30 mouse cellular contexts compared by ENCODE assay signal in genomic region chr5:138689254-138689653, GRCm38 (mm10).
DNase-seq lines count a peak whose midpoint lies in the region; ATAC-seq and TF ChIP-seq lines count a peak whose summit lies in the region.
"Had no signal": no experiment of that assay in that cellular context is flagged by ENCODE, and none has a peak within 500 bp of the region (broad histone marks: within the 10 kb centered on the region; RNA-seq: fewer than 3 reads in every experiment).

No protein-coding gene starts in this region.

- H3K27me3 ChIP-seq in heart, postnatal 0 days (ENCODE audit: control insufficient read depth, insufficient read depth, low read length): no peaks in the 10 kb centered on the region
- no peaks in the 10 kb centered on the region for H3K27me3 ChIP-seq in heart, embryonic 12.5 days (replicated peaks)
- peaks cover 9% of the 10 kb centered on the region for H3K27me3 ChIP-seq in megakaryocyte, embryonic 14.5 days (replicated peaks)
- H3K27me3 ChIP-seq: midbrain, embryonic 13.5 days; neural tube, embryonic 12.5 days had no signal

- ATAC-seq in heart, postnatal 0 days (ENCODE audit: insufficient read depth, low read depth): no peak
- ATAC-seq in heart, embryonic 12.5 days (ENCODE audit: insufficient number of reproducible peaks, low FRiP score): no peak
- no peak for ATAC-seq in megakaryocyte, adult 5-6 weeks (ENCODE audit: poor library complexity, severe bottlenecking)
- ATAC-seq in neutrophil, adult 5-6 weeks (ENCODE audit: extremely low read depth, insufficient number of reproducible peaks, low FRiP score, poor library complexity, severe bottlenecking): 0 out of 2 replicates have a peak, but pooled peaks have one; percentile 16
- ATAC-seq: activated CD4-positive, CD25-positive, alpha-beta regulatory T cell, adult 4 months; intestine, postnatal 0 days; midbrain, embryonic 13.5 days had no signal

- DNase-seq in heart, postnatal 0 days (ENCODE audit: low spot score): no peak
- peak; percentile 75 for DNase-seq in brain, embryonic 14.5 days (ENCODE audit: low read depth)
- DNase-seq: adrenal gland, adult 2 months; adrenal gland, postnatal 36 days; B cell, adult 2 months; cerebellum, adult 2 months; cerebellum, postnatal 36 days; gastrocnemius, postnatal 25 days; heart, adult 11 months; heart, postnatal 4 days; kidney, adult 9 months; kidney, postnatal 10 days; layer of hippocampus, postnatal 36 days; left cerebral cortex, postnatal 4 days; liver; lung, adult 2 months; lung, postnatal 10 days; retina, postnatal 1 day; right cerebral cortex, postnatal 14 days; thymus, postnatal 4 days had no signal

- no peak overlapping the region for H3K27ac ChIP-seq in heart, postnatal 0 days (ENCODE audit: low read depth)
- H3K27ac ChIP-seq in heart, embryonic 12.5 days (ENCODE audit: poor library complexity, severe bottlenecking): no peak overlapping the region
- H3K27ac ChIP-seq: liver, embryonic 14.5 days; midbrain, embryonic 13.5 days; neural tube, embryonic 12.5 days had no signal

- no peak for TF ChIP-seq CTCF in heart, postnatal 0 days (IDR thresholded peaks at IDR 0.05; ENCODE audit: low read depth)
- no peak for TF ChIP-seq CTCF in brain, embryonic 14.5 days (IDR thresholded peaks at IDR 0.05; ENCODE audit: borderline replicate concordance, extremely low read depth, insufficient read depth, insufficient read length)

- no peak overlapping the region for H3K4me3 ChIP-seq in heart, postnatal 0 days (ENCODE audit: low read depth, low read length)
- H3K4me3 ChIP-seq in heart, embryonic 12.5 days: no peak overlapping the region
- H3K4me3 ChIP-seq in megakaryocyte, embryonic 14.5 days (replicated peaks): peak overlapping the region; percentile 2
- H3K4me3 ChIP-seq: heart, embryonic 10.5 days; midbrain, embryonic 13.5 days; neural tube, embryonic 12.5 days had no signal

- 0 out of 2 replicates have a peak overlapping the region, but pooled peaks have one; percentile 16 for H3K9ac ChIP-seq in heart, postnatal 0 days (replicated peaks; ENCODE audit: low read depth, low read length)
- no peak overlapping the region for H3K9ac ChIP-seq in heart, embryonic 12.5 days
- H3K9ac ChIP-seq: liver, embryonic 14.5 days; midbrain, embryonic 13.5 days; neural tube, embryonic 12.5 days had no signal

- WGBS in heart, postnatal 0 days: 72% methylated on average over 5 of the region's 5 CpGs
- 64% methylated on average over 5 of the region's 5 CpGs for WGBS in heart, embryonic 12.5 days

- no peak overlapping the region for H3K4me2 ChIP-seq in heart, postnatal 0 days (ENCODE audit: low read depth, low read length)
- H3K4me2 ChIP-seq in heart, embryonic 12.5 days: no peak overlapping the region
- H3K4me2 ChIP-seq: midbrain, embryonic 13.5 days; neural tube, embryonic 12.5 days had no signal

- no peaks in the 10 kb centered on the region; the same call in 1 of the 2 replicates for H3K4me1 ChIP-seq in heart, postnatal 0 days (ENCODE audit: control insufficient read depth, insufficient read depth)
- H3K4me1 ChIP-seq in heart, embryonic 12.5 days (replicated peaks): no peaks in the 10 kb centered on the region
- peaks cover 36% of the 10 kb centered on the region for H3K4me1 ChIP-seq in megakaryocyte, embryonic 14.5 days
- H3K4me1 ChIP-seq: midbrain, embryonic 13.5 days; neural tube, embryonic 12.5 days had no signal

- no peak for TF ChIP-seq EP300 in heart, postnatal 0 days (IDR thresholded peaks at IDR 0.05; ENCODE audit: low read depth)

- no peak for TF ChIP-seq POLR2A in brain, embryonic 14.5 days (IDR thresholded peaks at IDR 0.05; ENCODE audit: borderline replicate concordance, extremely low read depth, insufficient read depth, insufficient read length, poor library complexity, severe bottlenecking)

- H3K36me3 ChIP-seq in heart, postnatal 0 days (replicated peaks; ENCODE audit: control insufficient read depth, insufficient read depth, low read length): no peaks in the 10 kb centered on the region
- no peaks in the 10 kb centered on the region for H3K36me3 ChIP-seq in heart, embryonic 12.5 days
- peaks cover 6% of the 10 kb centered on the region for H3K36me3 ChIP-seq in megakaryocyte, embryonic 14.5 days (replicated peaks; ENCODE audit: low read length)
- H3K36me3 ChIP-seq: heart, embryonic 10.5 days; midbrain, embryonic 13.5 days; neural tube, embryonic 12.5 days had no signal

- H3K9me3 ChIP-seq in heart, postnatal 0 days (replicated peaks; ENCODE audit: control insufficient read depth, low read length): no peaks in the 10 kb centered on the region
- H3K9me3 ChIP-seq in heart, embryonic 12.5 days (replicated peaks): 0 out of 2 replicates have a peak, but pooled peaks cover 5% of the 10 kb centered on the region
- H3K9me3 ChIP-seq in megakaryocyte, embryonic 14.5 days: peaks cover 17% of the 10 kb centered on the region
- H3K9me3 ChIP-seq: heart, embryonic 10.5 days; midbrain, embryonic 13.5 days; neural tube, embryonic 12.5 days had no signal
